Mouse (Mus musculus) midbrain, embryonic 14.5 days (tissue): ENCODE data around the gene Scn2b. TPM values are rescaled to one million over a fixed set of nuclear protein-coding genes. Genes with fewer than 3 reads are reported as not detected.

Experiments
- ATAC-seq: fragments of 200-750 bp; cut with Nextera tagmentation; 2 replicates; pipeline ENCODE4 v1.8.0; 2017; ENCODE audit warnings: moderate number of reproducible peaks, moderate library complexity; ENCODE audit not compliant: low FRiP score, low TSS enrichment
- DNase-seq: peaks from one replicate; pipeline ENCODE4 v3.0.0-alpha.2; 2015
- H3K27ac ChIP-seq: fragments of 300-500 bp; sonication (generic); replicated peaks from 2 replicates; pipeline ENCODE4 v1.5.1; 2014; ENCODE audit warnings: mild to moderate bottlenecking, low read depth, low read length, moderate library complexity
- H3K27me3 ChIP-seq: fragments of 300-500 bp; sonication (generic); 2 replicates; pipeline ENCODE4 v1.6.1; 2014; ENCODE audit warnings: low read length, control low read depth, mixed read lengths; ENCODE audit not compliant: control insufficient read depth, insufficient read depth
- H3K36me3 ChIP-seq: fragments of 300-500 bp; sonication (generic); 2 replicates; pipeline ENCODE4 v1.6.1; 2014; ENCODE audit warnings: low read length, control low read depth; ENCODE audit not compliant: control insufficient read depth, insufficient read depth
- H3K4me1 ChIP-seq: fragments of 300-500 bp; sonication (generic); 2 replicates; pipeline ENCODE4 v1.6.1; 2014; ENCODE audit warnings: mild to moderate bottlenecking, antibody characterized with exemption, low read length, control low read depth; ENCODE audit not compliant: control insufficient read depth, insufficient read depth
- H3K4me2 ChIP-seq: fragments of 300-500 bp; sonication (generic); 2 replicates; pipeline ENCODE4 v1.6.1; 2014; ENCODE audit warnings: mild to moderate bottlenecking, low read length, moderate library complexity
- H3K4me3 ChIP-seq: fragments of 300-500 bp; sonication (generic); replicated peaks from 2 replicates; pipeline ENCODE4 v1.5.1; 2014; ENCODE audit warnings: low read depth, low read length
- H3K9ac ChIP-seq: fragments of 300-500 bp; sonication (generic); replicated peaks from 2 replicates; pipeline ENCODE4 v1.6.1; 2014; ENCODE audit warnings: mild to moderate bottlenecking, low read length, moderate library complexity
- H3K9me3 ChIP-seq: fragments of 300-500 bp; sonication (generic); 2 replicates; pipeline ENCODE4 v1.6.1; 2016; ENCODE audit warnings: low read length, control low read depth, mixed read lengths; ENCODE audit not compliant: control insufficient read depth
- WGBS: fragments of 180-500 bp; shearing (Covaris S2); extraction: QIAGEN DNeasy Blood & Tissue Kit; methylation state at CpG from one replicate; pipeline ENCODE4 v1.1.7; 2014; 5-methylcytosine and 5-hydroxymethylcytosine counted together
- polyA plus RNA-seq: library from polyadenylated mRNA; unstranded; fragments of >200 nt; fragmentation: Nextera tagmentation; extraction: Ambion mirVana; gene quantifications from 2 replicates; pipeline ENCODE4 v1.2.1, GENCODE M21; 2014

Gene Scn2b
- 6.6 and 8.1 TPM in 2 replicates for polyA plus RNA-seq

DNA sequence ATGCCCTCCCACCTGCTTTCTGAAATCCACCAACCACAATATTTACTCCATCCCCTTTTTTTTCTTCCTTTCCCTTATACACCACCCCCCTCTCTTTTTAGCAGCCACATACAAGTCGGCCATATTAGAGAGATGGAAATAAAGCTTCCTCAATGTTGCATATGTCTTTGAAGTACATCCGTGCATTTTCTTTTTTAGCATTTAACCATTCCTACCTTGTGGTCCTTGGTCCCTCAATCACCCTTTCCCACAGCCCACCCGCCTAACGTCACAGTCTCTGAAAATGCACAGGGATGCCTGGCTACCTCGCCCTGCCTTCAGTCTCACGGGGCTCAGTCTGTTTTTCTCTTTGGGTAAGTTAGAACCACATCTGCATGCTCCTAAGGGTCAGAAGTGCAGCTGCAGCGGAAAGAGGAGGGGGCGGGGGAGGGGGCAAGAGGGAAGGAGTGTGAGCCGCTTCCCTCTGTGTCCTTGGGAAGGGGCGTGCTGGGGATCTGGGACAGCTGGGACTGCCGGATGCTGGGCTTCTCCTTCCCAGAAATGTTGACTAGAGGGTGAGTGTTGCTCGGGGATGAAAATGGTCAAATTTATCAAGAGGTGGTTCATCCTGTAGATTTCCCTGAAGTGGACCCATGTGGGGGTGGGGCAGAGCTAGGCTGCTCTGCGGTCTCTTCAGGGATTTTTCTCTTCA is at the start of gene Scn2b:
Gene Scn2b (plus strand): TSS at position 42 of the 691 bp plus-strand sequence.
- no peaks in the 10 kb centered on the region for H3K27me3 ChIP-seq
- ATAC-seq: peak; percentile 38; the same call in 1 of the 2 replicates
- peak within 1 kb of the TSS; percentile 89 for H3K9ac ChIP-seq
- no peaks in the 10 kb centered on the region for H3K36me3 ChIP-seq
- DNase-seq: peak; percentile 73
- H3K4me2 ChIP-seq: peak within 1 kb of the TSS; percentile 55
- peak within 1 kb of the TSS; percentile 70 for H3K27ac ChIP-seq
- H3K4me1 ChIP-seq: peaks cover 28% of the 10 kb centered on the region
- no peaks in the 10 kb centered on the region for H3K9me3 ChIP-seq
- peak within 1 kb of the TSS; percentile 71 for H3K4me3 ChIP-seq
- WGBS: under 1% methylated on average over 13 of the region's 13 CpGs

DNA sequence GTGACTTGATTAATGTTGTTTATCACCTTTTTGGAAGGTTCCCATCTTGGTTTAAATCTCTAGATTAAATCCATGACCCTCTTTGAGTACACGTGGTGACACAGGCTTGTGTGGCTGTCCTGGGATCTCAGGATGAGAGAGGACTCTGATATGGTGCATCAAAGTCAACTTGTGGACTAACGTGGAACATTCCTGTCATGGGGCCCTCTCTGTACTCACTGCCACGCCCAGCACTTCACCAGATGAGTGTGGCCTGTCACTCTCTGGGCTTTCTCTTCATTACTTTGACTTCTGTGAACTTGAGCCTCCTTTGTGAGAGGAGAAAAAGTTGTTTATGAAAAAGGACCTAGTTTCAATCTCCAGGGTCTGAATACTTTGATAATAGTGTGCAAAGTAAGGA is 45.8 kb upstream of the Scn2b start:
- no peak overlapping the region for H3K27ac ChIP-seq
- no peak overlapping the region for H3K4me2 ChIP-seq
- no peaks in the 10 kb centered on the region for H3K9me3 ChIP-seq
- DNase-seq: no peak
- no peak for ATAC-seq
- WGBS: 58% methylated on average over 3 of the region's 3 CpGs
- H3K4me1 ChIP-seq: no peaks in the 10 kb centered on the region
- no peaks in the 10 kb centered on the region for H3K36me3 ChIP-seq
- H3K27me3 ChIP-seq: no peaks in the 10 kb centered on the region
- no peak overlapping the region for H3K4me3 ChIP-seq
- H3K9ac ChIP-seq: no peak overlapping the region

DNA sequence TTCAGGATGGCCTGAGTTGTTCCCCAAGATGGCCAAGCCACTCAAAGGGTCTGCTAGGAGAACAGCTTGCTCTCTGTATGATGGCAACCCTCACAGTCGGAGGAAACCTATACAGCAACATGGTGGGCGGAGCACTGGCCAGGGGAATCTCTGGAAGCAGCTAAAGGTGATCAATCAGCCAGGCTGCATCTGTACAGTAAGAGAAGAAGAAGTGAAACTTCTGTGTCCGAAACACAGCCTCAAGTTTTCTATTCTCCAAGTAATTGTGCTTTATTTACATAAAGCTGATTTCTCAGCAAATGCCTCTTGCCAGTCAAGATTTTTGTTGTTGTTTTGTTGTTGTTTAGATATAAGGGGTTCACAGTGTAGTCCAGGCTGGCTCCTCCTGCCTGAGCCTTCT is 39.7 kb upstream of the Scn2b start:
- ATAC-seq: no peak
- 67% methylated on average over 3 of the region's 3 CpGs for WGBS

DNA sequence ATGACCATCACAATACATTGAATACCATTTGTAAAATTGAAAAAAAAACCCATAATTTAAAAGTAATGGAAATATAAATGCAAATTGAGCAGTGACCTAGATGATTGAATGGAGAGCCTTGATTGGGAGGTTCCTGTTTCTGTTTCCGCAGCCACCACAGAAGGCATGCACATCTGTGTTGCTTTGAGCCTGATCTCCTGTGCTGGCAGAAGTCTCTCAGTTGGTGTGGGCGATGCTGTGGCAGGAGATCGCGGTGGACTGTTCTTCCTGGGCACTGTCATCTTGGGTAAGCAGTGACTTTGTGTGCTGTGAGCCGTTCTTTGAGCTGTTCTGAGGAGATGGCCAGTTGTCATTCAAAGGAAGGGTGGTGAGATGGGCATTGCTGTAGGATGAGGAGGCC is 38.6 kb upstream of the Scn2b start, which contains the start of gene Jaml:
Gene Jaml (plus strand): TSS at position 173 of the 400 bp plus-strand sequence.
- ATAC-seq: no peak
- H3K27me3 ChIP-seq: no peaks in the 10 kb centered on the region
- no peak within 1 kb of the TSS for H3K9ac ChIP-seq
- no peak within 1 kb of the TSS for H3K4me2 ChIP-seq
- WGBS: 91% methylated on average over 5 of the region's 5 CpGs
- no peak within 1 kb of the TSS for H3K4me3 ChIP-seq
- H3K27ac ChIP-seq: no peak within 1 kb of the TSS
- no peaks in the 10 kb centered on the region for H3K9me3 ChIP-seq
- H3K4me1 ChIP-seq: no peaks in the 10 kb centered on the region
- H3K36me3 ChIP-seq: no peaks in the 10 kb centered on the region
- no peak for DNase-seq

More for the DNA sequence above, 39.7 kb upstream of the Scn2b start:
- Histone ChIP-seq H3K27ac (no peak overlapping the region), H3K36me3 (no peaks in the 10 kb centered on the region), H3K27me3 (no peaks in the 10 kb centered on the region), H3K4me1 (no peaks in the 10 kb centered on the region), H3K9ac (no peak overlapping the region), H3K9me3 (no peaks in the 10 kb centered on the region), H3K4me3 (no peak overlapping the region), H3K4me2 (no peak overlapping the region)
- no peak for DNase-seq

DNA sequence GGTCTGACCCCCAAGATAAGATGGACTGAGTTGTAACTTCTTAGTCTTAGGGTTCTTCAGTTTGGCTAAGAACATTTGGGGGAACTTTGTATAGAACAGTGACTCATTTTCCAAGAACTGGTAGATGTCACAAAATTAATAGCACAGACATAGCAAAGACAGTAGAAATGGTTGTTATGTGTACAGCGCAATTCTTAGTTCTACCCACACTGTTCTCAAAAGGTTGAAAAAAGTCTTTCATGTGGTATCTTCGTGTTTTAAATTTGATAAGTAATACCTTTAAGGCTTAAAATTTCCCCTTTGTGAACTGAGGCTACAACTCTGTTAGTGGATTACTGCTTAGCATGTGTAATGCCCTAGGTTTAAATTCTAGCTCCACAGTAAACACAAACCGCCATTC is 34.5 kb upstream of the Scn2b start:
- ATAC-seq (no peak), DNase-seq (no peak)
- H3K27ac ChIP-seq: no peak overlapping the region
- no peak overlapping the region for H3K4me2 ChIP-seq
- H3K4me3 ChIP-seq: no peak overlapping the region
- H3K27me3 ChIP-seq: no peaks in the 10 kb centered on the region
- 86% methylated on average over 3 of the region's 3 CpGs for WGBS
- no peaks in the 10 kb centered on the region for H3K4me1 ChIP-seq
- H3K36me3 ChIP-seq: no peaks in the 10 kb centered on the region
- no peak overlapping the region for H3K9ac ChIP-seq
- no peaks in the 10 kb centered on the region for H3K9me3 ChIP-seq

DNA sequence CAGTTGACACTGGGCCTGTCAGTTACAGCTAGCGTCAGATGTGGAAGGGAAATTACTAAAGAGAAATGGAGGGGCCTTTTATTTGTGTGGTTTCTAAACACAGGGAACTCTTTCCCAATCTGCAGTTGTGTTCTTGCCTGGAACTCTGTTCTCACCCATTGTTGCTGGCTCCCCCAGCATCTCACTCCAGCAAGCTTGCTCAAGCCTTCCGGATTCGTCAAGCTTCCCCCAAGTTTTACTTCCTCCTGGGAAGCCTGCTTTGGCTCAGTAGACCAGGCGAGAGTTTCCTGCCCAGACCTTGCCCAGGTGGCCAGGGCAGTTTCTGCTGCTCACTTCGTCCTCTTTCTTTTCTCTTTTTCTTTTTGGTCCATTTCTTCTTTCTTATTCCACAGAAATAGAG is 33.0 kb upstream of the Scn2b start:
- WGBS: 77% methylated on average over 5 of the region's 5 CpGs
- DNase-seq (no peak), ATAC-seq (no peak)
- Histone ChIP-seq H3K4me2 (no peak overlapping the region), H3K9ac (no peak overlapping the region), H3K4me3 (no peak overlapping the region), H3K36me3 (no peaks in the 10 kb centered on the region), H3K27ac (no peak overlapping the region), H3K9me3 (no peaks in the 10 kb centered on the region), H3K27me3 (no peaks in the 10 kb centered on the region), H3K4me1 (no peaks in the 10 kb centered on the region)

DNA sequence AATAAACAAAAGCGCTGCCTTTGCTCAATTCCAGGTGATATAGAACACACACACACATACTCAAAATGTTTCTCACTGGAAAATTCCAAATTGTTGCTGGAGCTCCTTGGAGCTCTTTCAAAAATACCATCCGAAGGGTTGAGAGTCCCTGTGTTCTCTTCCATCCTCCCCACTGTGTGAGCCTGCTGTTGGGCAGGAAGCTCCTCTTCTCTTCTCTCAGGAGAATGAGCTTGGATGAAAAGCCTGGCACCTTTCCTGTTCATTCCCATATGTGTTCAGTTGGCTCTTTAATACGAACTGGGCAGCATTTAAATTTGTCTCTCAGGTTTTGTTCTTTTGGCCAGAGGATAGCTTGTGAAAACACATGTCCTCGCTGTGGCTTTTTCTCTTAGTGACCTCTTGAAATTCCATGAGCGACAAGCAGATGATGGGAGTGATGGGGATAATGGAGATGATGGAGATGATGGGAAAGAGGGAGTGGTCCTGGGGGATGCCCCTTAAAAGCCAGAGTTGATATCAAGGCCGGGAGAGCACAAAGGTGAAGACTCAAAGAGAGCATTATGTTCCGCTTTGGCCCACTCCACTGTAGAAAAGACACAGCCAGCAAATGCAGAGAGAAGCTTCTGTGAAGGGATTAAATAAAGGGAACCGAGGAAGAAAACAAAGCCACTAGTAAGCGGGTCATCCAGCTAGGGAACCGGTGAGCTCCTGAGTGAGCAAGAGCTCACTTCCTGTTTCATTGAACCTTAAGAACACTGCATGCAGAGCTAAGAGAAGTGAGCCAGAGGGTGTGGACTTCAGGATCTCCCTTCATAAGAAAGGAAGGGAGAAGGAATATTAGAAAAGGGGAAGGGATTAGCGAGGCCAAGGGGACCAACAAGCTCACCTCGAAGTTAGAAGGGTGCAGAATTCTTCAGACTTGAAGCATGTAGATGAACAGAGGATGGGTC is 31.6 kb upstream of the Scn2b start:
- no peak overlapping the region for H3K9ac ChIP-seq
- 76% methylated on average over 12 of the region's 12 CpGs for WGBS
- H3K9me3 ChIP-seq: no peaks in the 10 kb centered on the region
- ATAC-seq: no peak
- H3K27me3 ChIP-seq: no peaks in the 10 kb centered on the region
- no peak overlapping the region for H3K4me3 ChIP-seq
- H3K27ac ChIP-seq: no peak overlapping the region
- H3K36me3 ChIP-seq: no peaks in the 10 kb centered on the region
- H3K4me1 ChIP-seq: no peaks in the 10 kb centered on the region
- no peak overlapping the region for H3K4me2 ChIP-seq
- no peak for DNase-seq

DNA sequence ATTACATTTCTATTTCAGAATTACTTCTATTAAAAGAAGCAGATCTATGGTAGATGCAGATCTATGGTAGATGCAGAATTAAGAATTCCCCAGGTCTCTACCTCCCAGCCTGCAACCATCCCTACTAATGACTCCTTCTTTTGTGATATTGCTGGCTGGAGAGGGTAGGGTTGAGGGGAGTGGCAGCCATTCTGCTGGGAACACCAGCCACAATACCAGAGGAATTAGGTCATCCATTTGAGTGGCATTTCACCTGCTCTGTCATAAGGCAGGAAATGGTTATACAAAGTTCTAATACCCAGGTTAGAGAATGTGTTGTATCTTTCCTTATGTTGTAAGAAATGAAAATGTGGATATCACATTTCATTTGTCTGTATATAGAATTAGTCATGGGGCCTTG is 29.5 kb upstream of the Scn2b start:
- no peak for DNase-seq
- no peak overlapping the region for H3K4me3 ChIP-seq

More for the DNA sequence above, 29.5 kb upstream of the Scn2b start:
- Histone ChIP-seq H3K4me2 (no peak overlapping the region), H3K9ac (no peak overlapping the region), H3K36me3 (no peaks in the 10 kb centered on the region), H3K9me3 (no peaks in the 10 kb centered on the region), H3K4me1 (no peaks in the 10 kb centered on the region), H3K27ac (no peak overlapping the region), H3K27me3 (no peaks in the 10 kb centered on the region)
- ATAC-seq: no peak
